Mouse (Mus musculus) megakaryocyte, embryonic 14.5 days (primary cell): ENCODE results near the gene Foxk1. TPM values are rescaled to one million over a fixed set of nuclear protein-coding genes. Genes with fewer than 3 reads are reported as not detected.

Source experiments
- H3K27me3 ChIP-seq: replicated peaks from 2 replicates; pipeline ENCODE3; 2012; ENCODE audit warnings: inconsistent platforms
- H3K36me3 ChIP-seq: replicated peaks from 2 replicates; pipeline ENCODE3; 2012; ENCODE audit warnings: low read length, inconsistent platforms, mixed read lengths
- H3K4me1 ChIP-seq: 2 replicates; pipeline ENCODE4 v1.6.1; 2012; ENCODE audit warnings: inconsistent platforms
- H3K4me3 ChIP-seq: replicated peaks from 2 replicates; pipeline ENCODE3; 2012; ENCODE audit warnings: moderate library complexity, mild to moderate bottlenecking, inconsistent platforms
- H3K9me3 ChIP-seq: 2 replicates; pipeline ENCODE4 v1.6.1; 2012; ENCODE audit warnings: inconsistent platforms
- FLI1 ChIP-seq: IDR thresholded peaks from 2 replicates; pipeline ENCODE4 v1.6.1; 2012; ENCODE audit warnings: low read length, inconsistent platforms, mixed read lengths
- GATA1 ChIP-seq: IDR thresholded peaks from 3 replicates; pipeline ENCODE4 v1.6.1; 2012; ENCODE audit warnings: mixed read lengths, low read length, inconsistent platforms, borderline replicate concordance
- polyA plus RNA-seq: library from polyadenylated mRNA; stranded (reverse); fragments of >175 nt; gene quantifications from 2 replicates; pipeline ENCODE4 v1.2.3, GENCODE M21; 2012; ENCODE audit warnings: low replicate concordance; ENCODE audit not compliant: insufficient read depth

Foxk1 gene
- polyA plus RNA-seq, 1 experiment = 13.3 TPM

DNA sequence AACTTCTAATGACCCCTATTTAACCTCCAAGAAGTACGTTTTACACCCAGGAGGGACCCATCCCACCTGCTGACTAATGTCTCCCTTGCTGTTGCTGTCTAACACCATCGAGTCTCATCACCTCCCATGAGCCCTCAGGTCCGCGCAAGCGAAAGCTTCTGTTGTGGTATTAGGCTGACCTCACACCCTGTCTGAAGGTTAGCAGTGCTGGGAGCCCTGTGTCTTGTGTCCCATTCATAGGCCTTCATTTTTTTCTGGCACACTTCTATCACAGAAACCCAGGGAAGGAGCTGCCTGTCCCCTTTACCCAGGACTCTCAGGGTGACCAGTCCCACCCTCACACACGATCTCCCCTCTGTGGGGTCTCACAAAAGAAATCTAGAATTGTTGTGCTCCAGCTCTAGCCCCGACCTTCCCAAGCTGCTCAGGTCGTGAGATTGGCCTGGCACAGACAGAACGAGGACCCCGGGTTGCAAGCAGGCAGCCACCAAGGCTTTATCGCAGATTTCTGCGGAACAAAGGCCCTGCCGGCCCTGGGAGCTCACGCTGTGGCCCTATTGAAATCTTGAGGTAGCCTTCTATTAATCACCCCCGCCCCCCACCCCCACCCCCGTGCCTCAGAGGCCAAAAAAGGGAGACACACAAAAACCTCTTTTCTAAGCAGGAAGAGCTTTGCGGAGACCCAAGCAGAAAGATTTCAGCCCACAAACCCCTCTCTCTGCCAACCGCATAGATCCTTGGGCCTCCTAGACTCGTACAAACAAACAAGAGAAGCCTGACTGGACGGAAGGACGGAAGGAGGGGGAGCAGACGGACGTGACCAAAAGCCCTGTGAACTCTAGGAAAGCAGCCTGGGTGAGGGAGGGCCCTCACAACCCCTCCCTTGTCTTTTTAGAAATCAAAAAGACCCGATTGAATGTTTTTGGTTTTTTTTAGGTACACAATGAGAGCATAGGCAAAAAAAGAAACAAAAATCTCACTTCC lies 29.8 kb upstream of the Foxk1 start:
- Histone ChIP-seq H3K4me1 (peaks cover 63% of the 10 kb centered on the region), H3K9me3 (peaks cover 14% of the 10 kb centered on the region), H3K36me3 (peaks cover 21% of the 10 kb centered on the region), H3K27me3 (no peaks in the 10 kb centered on the region), H3K4me3 (peak overlapping the region; percentile 83)
- no peak for TF ChIP-seq FLI1

DNA sequence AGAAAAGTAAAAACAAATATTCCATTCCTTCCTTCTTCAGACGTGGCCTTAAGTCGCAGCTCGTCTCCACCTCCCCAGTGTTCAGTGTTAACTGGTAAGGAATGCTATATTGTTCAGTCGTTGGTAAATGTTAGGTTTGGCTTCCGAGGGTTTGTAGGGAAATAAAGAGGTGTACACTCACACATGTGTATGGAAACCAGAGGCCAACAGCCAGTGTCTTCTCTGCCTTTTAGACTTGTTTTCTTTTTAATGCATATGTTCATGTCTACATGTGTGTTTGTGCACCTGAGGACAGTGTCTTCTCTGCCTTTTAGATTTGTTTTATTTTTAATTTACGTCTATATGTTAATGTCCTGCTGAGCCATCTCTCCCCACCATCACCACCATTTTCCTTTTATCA lies 29.1 kb upstream of the Foxk1 start:
- TF ChIP-seq FLI1 (no peak), GATA1 (no peak)
- Histone ChIP-seq H3K27me3 (no peaks in the 10 kb centered on the region), H3K36me3 (peaks cover 21% of the 10 kb centered on the region), H3K9me3 (peaks cover 14% of the 10 kb centered on the region), H3K4me1 (peaks cover 65% of the 10 kb centered on the region), H3K4me3 (peak overlapping the region; percentile 53)

DNA sequence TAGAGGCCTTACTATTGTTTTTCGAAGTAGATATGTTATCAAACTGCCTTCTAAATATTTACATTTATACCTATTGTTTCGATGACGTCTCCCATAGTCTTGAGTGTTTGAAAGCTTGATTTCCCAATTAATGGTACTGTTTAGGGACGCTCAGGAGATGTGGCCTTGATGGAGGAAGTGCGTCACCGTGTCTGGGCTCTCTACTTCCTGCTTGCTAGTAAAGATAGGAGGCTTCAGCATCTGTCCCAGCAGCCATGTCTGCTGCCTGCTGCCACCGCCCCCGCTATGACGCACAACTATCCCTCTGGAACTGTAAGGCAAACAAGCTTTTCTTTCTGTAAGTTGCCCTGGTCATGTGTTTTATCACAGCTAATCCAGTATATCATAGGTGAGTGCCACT lies 27.0 kb upstream of the Foxk1 start:
- TF ChIP-seq GATA1 (no peak), FLI1 (no peak)
- peaks cover 27% of the 10 kb centered on the region for H3K36me3 ChIP-seq
- H3K4me1 ChIP-seq = peaks cover 69% of the 10 kb centered on the region
- peaks cover 24% of the 10 kb centered on the region for H3K9me3 ChIP-seq
- peak overlapping the region; percentile 44 for H3K4me3 ChIP-seq
- H3K27me3 ChIP-seq = no peaks in the 10 kb centered on the region

DNA sequence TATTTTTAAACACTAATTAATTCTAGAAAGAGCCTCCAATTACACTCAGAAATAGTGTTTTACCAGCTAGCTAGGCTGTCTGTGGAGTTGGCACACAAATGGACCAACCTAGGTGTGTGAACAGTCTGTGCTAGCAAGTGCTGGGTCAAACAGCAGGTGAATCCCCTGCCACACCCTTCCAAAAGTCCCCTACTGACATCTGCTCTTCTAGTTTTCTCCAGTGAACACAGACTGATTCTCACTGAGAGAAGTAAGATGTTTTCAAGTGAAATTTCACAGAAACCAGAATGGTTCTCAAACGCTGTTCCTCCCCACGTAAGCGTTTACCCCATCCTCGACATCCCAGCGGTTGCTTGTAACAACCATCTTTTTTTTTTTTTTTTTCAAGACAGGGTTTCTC lies 25.7 kb upstream of the Foxk1 start:
- H3K9me3 ChIP-seq = peaks cover 20% of the 10 kb centered on the region
- TF ChIP-seq GATA1 = no peak
- no peak for TF ChIP-seq FLI1
- peaks cover 78% of the 10 kb centered on the region for H3K4me1 ChIP-seq
- no peak overlapping the region for H3K4me3 ChIP-seq
- peaks cover 18% of the 10 kb centered on the region for H3K36me3 ChIP-seq
- H3K27me3 ChIP-seq = no peaks in the 10 kb centered on the region

DNA sequence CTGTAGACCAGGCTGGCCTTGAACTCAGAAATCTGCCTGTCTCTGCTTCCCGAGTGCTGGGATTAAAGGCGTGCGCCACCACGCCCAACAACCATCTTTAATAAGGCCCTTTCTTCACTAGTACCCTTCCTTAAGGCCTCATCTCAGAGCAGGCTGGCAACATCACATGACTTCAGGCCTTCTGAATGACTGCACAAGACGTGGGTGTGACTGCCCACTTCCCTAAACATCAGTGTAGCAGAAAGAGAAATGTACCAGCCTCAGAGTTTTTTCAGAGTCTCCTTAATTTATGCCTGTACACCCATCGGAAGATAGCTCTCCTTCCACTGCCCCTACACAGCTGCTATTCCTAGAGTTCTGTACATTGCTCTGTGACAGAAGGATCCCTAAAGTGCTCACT lies 25.2 kb upstream of the Foxk1 start:
- H3K9me3 ChIP-seq = peaks cover 20% of the 10 kb centered on the region
- no peaks in the 10 kb centered on the region for H3K27me3 ChIP-seq
- TF ChIP-seq FLI1 = no peak
- TF ChIP-seq GATA1 = no peak
- H3K36me3 ChIP-seq = peaks cover 18% of the 10 kb centered on the region
- H3K4me3 ChIP-seq = peak overlapping the region; percentile 48
- H3K4me1 ChIP-seq = peaks cover 81% of the 10 kb centered on the region

DNA sequence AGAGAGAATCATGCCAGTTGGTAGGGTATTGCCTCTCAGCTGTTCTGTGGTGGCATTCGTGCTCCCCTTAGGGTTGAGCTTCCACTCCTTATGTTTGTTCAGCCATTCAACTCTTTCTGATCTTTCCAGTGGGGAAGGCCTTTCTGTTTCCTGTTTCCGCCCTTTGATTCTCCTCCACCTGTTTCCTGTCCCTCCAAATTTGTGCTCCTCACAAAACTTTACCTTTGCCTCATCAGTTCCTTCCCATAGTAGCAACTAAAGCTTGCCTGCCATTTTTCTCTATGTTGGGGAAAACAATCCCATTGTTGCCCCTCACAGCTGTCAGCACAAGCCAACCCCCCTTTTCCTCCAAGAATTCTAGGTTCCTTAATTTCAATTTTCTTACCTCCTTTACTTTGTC lies 23.2 kb upstream of the Foxk1 start:
- H3K27me3 ChIP-seq = no peaks in the 10 kb centered on the region
- peaks cover 74% of the 10 kb centered on the region for H3K4me1 ChIP-seq
- no peak overlapping the region for H3K4me3 ChIP-seq
- peaks cover 18% of the 10 kb centered on the region for H3K36me3 ChIP-seq
- TF ChIP-seq FLI1 (no peak), GATA1 (no peak)
- peaks cover 20% of the 10 kb centered on the region for H3K9me3 ChIP-seq

DNA sequence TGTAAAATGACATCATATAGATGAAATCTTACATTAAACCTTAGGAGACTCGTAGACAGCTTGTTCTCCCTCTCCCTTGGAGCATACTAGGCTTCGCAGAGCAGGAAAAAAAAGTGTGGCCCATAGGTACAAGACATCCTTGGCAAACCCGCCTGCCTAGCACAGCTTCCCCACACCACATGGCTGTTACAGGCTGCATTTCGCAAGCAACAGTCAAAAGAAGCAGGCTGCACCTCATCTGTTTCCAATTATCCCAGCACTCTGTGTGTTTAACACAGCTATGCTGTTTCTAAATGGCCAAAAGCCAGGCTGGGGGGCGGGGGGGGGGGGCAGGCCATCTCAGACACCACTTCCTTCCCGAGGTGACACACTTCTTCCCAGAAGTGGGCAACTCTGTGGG lies 20.8 kb upstream of the Foxk1 start:
- Histone ChIP-seq H3K27me3 (no peaks in the 10 kb centered on the region), H3K36me3 (peaks cover 9% of the 10 kb centered on the region), H3K4me3 (peak overlapping the region; percentile 48), H3K4me1 (peaks cover 76% of the 10 kb centered on the region), H3K9me3 (peaks cover 13% of the 10 kb centered on the region)
- no peak for TF ChIP-seq FLI1
- no peak for TF ChIP-seq GATA1

DNA sequence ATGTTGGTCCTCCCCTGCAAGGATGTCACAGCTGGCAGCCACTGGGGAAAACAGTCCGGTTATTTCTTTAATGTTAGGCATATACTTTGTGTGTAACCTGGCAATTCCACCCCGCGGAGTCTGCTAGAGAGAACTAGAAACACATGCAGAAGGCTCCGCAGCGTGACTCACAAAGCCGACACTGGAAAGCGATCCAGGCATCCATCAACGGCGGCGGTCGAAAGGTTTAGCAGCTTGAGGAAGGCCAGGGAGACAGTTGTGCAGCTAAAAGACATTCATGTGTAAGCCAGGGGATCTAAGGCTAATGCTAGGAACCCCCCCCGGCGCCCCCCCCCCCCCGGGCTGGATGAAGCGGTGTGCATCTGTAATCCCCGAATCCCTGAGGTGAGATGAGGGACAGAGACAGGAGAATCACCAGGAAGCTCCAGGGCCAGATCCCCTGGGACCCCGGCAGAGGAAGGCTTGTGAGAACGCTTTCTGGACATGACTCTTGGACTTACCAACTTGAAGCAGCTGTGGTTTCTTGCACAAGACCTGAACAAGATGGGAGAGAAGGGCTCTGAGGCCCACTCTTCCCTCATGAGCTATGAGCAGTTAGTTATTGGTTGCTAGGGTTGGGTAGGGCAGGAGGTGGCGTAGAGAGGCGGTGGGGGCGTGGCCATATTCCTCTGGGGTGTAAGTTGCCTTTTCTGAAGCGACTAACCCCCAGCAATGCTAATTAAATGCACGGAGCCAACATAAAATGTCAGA lies 16.2 kb upstream of the Foxk1 start:
- Histone ChIP-seq H3K4me1 (peaks cover 79% of the 10 kb centered on the region), H3K9me3 (no peaks in the 10 kb centered on the region; the same call in 1 of the 2 replicates), H3K4me3 (no peak overlapping the region), H3K36me3 (no peaks in the 10 kb centered on the region), H3K27me3 (no peaks in the 10 kb centered on the region)
- TF ChIP-seq GATA1 (no peak), FLI1 (no peak)

DNA sequence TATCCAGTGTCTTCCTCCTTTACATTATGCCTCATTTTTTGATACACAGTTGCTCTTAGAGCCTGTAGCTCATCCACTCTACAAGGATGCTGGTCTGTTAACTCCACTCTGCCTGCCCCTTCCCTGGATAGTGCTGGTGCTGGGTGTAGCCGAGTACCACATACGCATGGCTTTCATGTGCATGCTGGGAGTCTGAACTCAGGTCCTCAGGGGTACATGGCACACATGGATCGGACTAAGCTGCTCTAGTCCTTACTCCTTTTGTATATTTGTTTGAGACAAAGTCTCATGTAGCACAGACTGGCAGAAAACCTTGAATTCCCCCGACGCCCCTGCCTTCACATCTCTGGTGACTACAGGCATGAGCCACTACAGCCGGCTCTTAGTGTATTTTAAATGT lies 15.0 kb upstream of the Foxk1 start:
- Histone ChIP-seq H3K9me3 (no peaks in the 10 kb centered on the region; the same call in 1 of the 2 replicates), H3K27me3 (no peaks in the 10 kb centered on the region), H3K4me3 (no peak overlapping the region), H3K4me1 (peaks cover 76% of the 10 kb centered on the region), H3K36me3 (no peaks in the 10 kb centered on the region)
- no peak for TF ChIP-seq FLI1
- no peak for TF ChIP-seq GATA1
